Mouse (Mus musculus) Patski (cell line): Measurements from ENCODE around the gene Krt80. TPM values are rescaled to one million over a fixed set of nuclear protein-coding genes. Genes with fewer than 3 reads are reported as not detected.
A peak's percentile ranks its signal among the peaks of the same experiment; 100 is the strongest.

Experiments used
- ATAC-seq: fragments of 100-300 bp; one replicate; pipeline ENCODE4 v1.8.0; 2021
- CTCF ChIA-PET: fragments of 350-600 bp; sonication (Branson Sonifier 250); formaldehyde crosslinking; loops from one replicate; lab custom pipeline; 2022; ENCODE audit warnings: inconsistent platforms; lab: Charles Lee
- POLR2A ChIA-PET: fragments of 350-600 bp; sonication (Branson Sonifier 250); formaldehyde crosslinking; loops from one replicate; lab custom pipeline; 2022; ENCODE audit warnings: antibody characterized with exemption, inconsistent platforms; lab: Charles Lee
- DNase-seq: peaks from one replicate; pipeline ENCODE4 v3.0.0-alpha.2; 2011; ENCODE audit warnings: low read depth, low spot score
- H3K27me3 ChIP-seq: fragments of 371-371 bp; one replicate; pipeline ENCODE4 v1.5.1; 2021
- CTCF ChIP-seq: fragments of 100-300 bp; IDR thresholded peaks from one replicate; pipeline ENCODE4 v1.5.1; 2021
- in situ Hi-C: fragments of 300-500 bp; cut with MboI; formaldehyde crosslinking; loops from 3 replicates; pipeline ENCODE4 v1.11.1; 2018; ENCODE audit warnings: low pct_unique_long_range_greater_than_20kb, mixed read lengths
- polyA plus RNA-seq: library from polyadenylated mRNA; unstranded; gene quantifications from one replicate; pipeline ENCODE4 v1.2.3, GENCODE M21; 2021

The Krt80 gene
- polyA plus RNA-seq, 1 experiment from 2014 or later: 16.7 TPM

DNA sequence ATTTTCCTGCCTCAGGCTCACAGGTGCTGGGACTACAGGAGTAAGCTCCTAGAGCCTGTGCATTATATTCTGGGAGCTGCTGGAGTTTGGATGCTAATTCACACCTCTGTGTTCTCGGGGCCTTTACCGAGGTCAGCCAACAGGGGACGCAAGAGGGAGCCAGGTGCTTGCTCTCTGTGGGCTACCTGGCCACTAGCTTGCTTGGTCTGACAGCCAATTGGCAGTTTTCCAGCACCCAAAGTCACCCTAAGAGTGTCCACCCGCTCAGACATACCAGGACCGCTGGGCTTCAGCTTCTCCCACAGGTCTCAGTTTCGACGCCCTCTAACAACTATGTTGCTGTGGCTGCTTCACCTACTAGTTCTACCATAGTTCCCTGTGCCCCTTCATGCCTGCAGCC is 24.9 kb upstream of the Krt80 start:
- DNase-seq (no peak), ATAC-seq (no peak)
- TF ChIP-seq CTCF: no peak
- ChIA-PET CTCF (interaction anchor here (1.2 to 1.5 kb wide), 2 partner anchors 10 to 102 kb away, joined by 3 to 5 read pairs; no protein-coding TSS in a partner anchor), POLR2A (no interaction called here)
- in situ Hi-C loops: no loop called here
- no peaks in the 10 kb centered on the region for H3K27me3 ChIP-seq

DNA sequence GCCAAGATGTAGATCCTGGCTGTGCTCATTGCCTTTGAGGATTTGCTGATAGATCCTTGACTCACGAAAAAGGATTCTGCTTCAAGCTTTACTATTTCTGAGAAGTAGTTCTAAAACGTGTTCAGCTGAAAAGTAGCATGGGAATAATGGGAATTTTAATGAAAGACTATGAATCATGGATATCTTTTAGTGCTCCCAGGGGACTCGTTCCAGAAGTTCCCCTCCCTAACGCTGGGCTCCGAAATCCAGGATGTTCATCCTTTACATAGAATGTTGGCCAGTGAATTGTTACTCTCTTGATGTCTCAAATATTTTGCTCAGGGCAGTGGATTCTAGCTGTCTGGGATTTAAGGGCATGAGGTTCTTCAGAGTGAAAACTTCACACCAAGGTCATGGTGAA is 22.3 kb upstream of the Krt80 start:
- ChIA-PET CTCF (no interaction called here), POLR2A (no interaction called here)
- DNase-seq: no peak
- ATAC-seq: no peak
- H3K27me3 ChIP-seq: no peaks in the 10 kb centered on the region
- no peak for TF ChIP-seq CTCF
- in situ Hi-C loops: no loop called here

DNA sequence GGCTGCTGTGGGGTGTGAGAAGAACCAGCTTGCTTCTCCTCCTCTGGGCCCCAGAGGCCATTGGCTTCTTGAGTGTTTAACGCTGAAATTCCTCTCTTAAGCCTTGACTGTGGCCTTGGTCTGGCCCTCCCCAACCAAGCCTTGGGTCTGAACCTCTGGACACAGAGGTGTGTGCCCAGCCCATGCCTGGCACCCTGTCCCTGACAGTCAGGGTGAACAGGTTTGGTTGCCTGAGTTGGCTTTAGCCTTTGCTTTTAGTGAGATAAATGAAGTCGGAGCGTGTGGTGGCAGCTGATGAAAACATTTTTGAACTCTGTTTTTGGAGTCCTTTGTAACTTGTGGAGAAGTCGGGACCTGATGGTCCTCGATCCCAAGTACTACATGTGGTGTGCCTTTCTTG is 20.2 kb upstream of the Krt80 start:
- POLR2A ChIA-PET: no interaction called here
- no peak for DNase-seq
- ATAC-seq: no peak
- CTCF ChIA-PET: interaction anchor here (4.8 kb wide), 1 partner anchor 48 kb away, joined by 72 read pairs; no protein-coding TSS in a partner anchor
- H3K27me3 ChIP-seq: no peaks in the 10 kb centered on the region
- no peak for TF ChIP-seq CTCF
- in situ Hi-C loops: no loop called here

DNA sequence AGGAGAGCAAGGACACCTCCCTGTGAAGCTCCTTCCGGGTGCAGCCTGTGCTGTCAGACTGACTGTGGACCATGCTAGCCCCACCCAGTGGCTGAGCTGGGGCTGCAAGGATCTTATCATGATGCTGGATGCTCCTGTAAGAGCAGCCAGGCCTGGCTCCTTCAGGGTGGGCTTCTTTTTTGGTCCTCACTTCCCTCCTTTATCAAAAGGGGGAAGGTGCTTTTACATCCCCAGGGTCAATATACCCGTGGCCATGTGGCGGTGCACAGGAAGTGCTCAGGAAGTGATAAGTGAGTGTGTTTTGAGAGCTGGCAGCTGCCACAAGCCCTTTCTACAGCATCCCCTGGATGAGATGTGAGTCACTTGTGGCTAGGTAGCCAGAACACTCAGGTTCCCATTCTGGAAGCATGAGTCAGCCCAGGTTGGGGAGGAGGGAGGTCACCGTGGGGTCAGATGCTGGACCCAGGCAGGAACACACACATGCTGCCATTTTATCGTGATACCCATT is 18.1 kb upstream of the Krt80 start:
- CTCF ChIA-PET: interaction anchor here (0.9 to 4.8 kb wide), 12 partner anchors 10 to 109 kb away, joined by 3 to 72 read pairs (median 5); no protein-coding TSS in a partner anchor
- DNase-seq (no peak), ATAC-seq (peak; percentile 51)
- POLR2A ChIA-PET: interaction anchor here (1.4 to 1.8 kb wide), 2 partner anchors 46 to 51 kb away, joined by 3 to 7 read pairs; no protein-coding TSS in a partner anchor
- in situ Hi-C loops: loop anchor here (5.0 kb wide), 1 partner anchor 46 kb away; no protein-coding TSS in a partner anchor
- H3K27me3 ChIP-seq: no peaks in the 10 kb centered on the region
- no peak for TF ChIP-seq CTCF

DNA sequence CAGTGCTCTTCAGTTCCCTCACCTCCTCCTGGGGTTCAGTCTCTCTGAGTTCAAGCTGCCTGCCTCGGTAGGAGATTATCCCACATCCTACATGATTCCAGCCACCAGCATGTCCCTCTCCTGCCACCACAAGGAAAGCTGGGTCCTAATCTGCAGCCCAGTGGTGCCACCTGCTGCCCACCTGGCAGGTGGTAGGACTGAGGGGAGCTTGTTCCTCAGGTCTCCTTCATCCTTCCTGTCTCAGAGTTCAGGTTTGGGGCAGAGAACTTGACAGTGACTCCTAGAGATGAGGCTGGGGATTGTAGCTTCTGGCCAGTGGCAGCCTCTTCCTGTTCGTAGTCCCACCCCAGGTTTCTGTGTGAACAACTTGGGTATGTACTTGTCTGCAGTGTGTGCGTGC is 17.2 kb upstream of the Krt80 start:
- POLR2A ChIA-PET: interaction anchor here (0.6 to 1.8 kb wide), 4 partner anchors 9 to 1026 kb away, joined by 3 to 7 read pairs (median 6); no protein-coding TSS in a partner anchor
- DNase-seq (no peak), ATAC-seq (no peak)
- CTCF ChIA-PET: interaction anchor here (0.7 to 4.8 kb wide), 16 partner anchors 11 to 109 kb away, joined by 3 to 72 read pairs (median 4); no protein-coding TSS in a partner anchor
- TF ChIP-seq CTCF: no peak
- in situ Hi-C loops: loop anchor here (5.0 kb wide), 1 partner anchor 45 kb away; no protein-coding TSS in a partner anchor
- no peaks in the 10 kb centered on the region for H3K27me3 ChIP-seq

DNA sequence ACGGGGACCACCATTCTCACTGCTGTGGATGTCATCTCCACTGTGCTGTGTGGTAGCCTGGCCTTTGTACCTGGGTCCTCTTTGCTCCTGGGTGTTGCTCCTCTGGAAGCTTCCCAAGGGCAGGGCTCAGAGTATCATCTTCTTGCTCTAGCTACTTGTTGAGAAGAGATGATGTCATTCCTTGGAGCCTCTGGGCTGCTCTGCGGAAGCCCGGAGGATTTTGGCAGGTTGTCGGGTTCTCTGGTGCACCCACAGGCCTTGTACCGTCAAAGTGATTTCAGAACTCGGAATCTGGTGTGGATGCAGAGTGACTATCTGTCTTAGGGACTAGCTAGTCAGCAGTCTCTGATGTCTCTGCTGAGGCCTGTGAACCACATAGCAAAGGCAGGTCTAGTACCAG is 15.1 kb upstream of the Krt80 start:
- TF ChIP-seq CTCF: no peak
- ATAC-seq (no peak), DNase-seq (no peak)
- no peaks in the 10 kb centered on the region for H3K27me3 ChIP-seq
- POLR2A ChIA-PET: no interaction called here
- in situ Hi-C loops: loop anchor here (5.0 kb wide), 1 partner anchor 43 kb away; no protein-coding TSS in a partner anchor
- CTCF ChIA-PET: interaction anchor here (0.8 kb wide), 1 partner anchor 43 kb away, joined by 5 read pairs; no protein-coding TSS in a partner anchor

DNA sequence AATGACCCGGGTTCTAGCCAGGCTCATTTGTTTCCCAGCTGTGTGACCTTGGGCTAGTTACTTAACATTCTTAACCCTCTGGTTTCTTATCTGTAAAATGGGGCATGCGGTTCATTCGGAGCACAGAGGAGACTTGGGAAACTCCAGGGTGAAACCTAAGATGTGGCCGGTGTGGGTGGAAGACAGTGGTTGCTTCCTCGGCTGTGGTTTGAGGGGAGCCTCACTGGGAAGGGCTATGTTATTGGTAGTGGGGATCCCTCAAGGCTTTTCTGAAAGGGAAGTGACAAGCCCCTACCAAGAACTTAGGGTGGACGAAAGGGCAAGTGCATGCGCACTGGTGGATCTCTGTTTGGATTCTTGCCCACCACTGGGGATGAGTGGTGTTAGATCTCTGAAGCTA is 14.6 kb upstream of the Krt80 start:
- in situ Hi-C loops: loop anchor here (5.0 kb wide), 1 partner anchor 42 kb away; no protein-coding TSS in a partner anchor
- CTCF ChIA-PET: interaction anchor here (0.8 kb wide), 1 partner anchor 43 kb away, joined by 5 read pairs; no protein-coding TSS in a partner anchor
- POLR2A ChIA-PET: no interaction called here
- no peaks in the 10 kb centered on the region for H3K27me3 ChIP-seq
- no peak for DNase-seq
- no peak for ATAC-seq
- no peak for TF ChIP-seq CTCF

DNA sequence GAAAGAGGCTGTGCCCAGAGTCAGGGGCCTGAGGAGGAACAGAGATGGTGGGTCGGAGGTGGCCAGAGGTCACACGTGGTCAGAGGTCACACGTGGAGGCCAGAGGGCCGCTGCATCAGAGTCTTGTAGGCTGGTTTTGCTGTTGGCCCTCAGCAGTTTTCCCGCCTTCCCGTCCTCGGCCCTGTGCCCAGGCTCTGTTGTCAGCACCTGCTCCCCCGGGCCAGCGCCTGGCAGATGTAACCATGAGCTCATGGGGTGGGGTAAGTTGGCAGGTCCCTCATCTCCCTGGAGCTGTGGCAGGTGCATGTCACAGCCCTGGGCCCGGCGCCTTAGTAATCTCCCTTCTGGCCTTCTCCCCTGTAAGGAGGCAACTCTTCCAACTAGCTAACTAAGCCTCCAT is 12.8 kb upstream of the Krt80 start:
- ChIA-PET POLR2A (no interaction called here), CTCF (interaction anchor here (1.2 kb wide), 1 partner anchor 14 kb away, joined by 3 read pairs; no protein-coding TSS in a partner anchor)
- H3K27me3 ChIP-seq: no peaks in the 10 kb centered on the region
- ATAC-seq (no peak), DNase-seq (no peak)
- no peak for TF ChIP-seq CTCF
- in situ Hi-C loops: no loop called here

DNA sequence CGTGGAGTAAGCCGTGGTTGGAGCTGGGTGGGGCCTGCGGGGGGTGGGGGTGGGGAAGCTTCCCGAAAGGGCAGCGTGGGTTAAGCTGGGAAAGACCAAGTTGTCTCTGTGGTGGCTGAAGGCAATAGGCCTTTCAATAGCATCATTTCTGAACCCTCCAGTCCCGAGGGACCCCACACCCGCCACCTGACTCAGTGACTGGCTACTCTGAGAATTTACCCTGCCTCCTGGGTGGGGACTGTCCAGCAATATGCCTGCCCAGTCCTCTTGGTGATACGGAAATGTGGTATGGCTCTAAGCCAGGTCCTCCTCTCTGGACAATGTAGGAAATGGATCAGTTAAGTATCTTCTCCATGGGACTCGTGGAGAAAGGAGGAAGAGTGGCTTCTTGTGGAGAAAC is 11.8 kb upstream of the Krt80 start:
- ChIA-PET CTCF (interaction anchor here (1.2 to 1.4 kb wide), 2 partner anchors 12 to 40 kb away, joined by 3 to 4 read pairs; no protein-coding TSS in a partner anchor), POLR2A (no interaction called here)
- H3K27me3 ChIP-seq: no peaks in the 10 kb centered on the region
- TF ChIP-seq CTCF: no peak
- DNase-seq: no peak
- in situ Hi-C loops: no loop called here
- ATAC-seq: no peak

DNA sequence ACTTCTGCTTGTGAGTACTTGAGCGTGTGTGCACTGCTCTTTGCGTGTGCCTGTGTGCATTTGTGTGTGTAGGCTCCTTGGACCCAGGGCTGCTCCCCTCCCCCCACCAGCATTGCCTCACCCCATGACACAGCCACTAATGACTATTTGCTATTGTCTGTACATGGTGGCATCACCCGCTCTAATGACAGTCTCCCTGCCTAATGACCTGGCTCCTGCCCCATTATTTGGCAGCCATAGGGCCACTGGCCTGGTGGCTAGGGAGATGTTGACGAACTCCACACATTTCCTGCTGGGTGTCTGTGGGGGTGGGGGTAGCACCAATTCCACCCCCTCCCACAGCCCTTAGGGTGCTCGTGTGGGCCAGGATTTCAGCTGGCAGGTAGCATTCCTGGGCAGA is 8.7 kb upstream of the Krt80 start:
- POLR2A ChIA-PET: no interaction called here
- DNase-seq: no peak
- CTCF ChIA-PET: interaction anchor here (1.0 kb wide), 2 partner anchors 36 to 52 kb away, joined by 3 read pairs; no protein-coding TSS in a partner anchor
- no peaks in the 10 kb centered on the region for H3K27me3 ChIP-seq
- no peak for TF ChIP-seq CTCF
- in situ Hi-C loops: no loop called here
- ATAC-seq: no peak

DNA sequence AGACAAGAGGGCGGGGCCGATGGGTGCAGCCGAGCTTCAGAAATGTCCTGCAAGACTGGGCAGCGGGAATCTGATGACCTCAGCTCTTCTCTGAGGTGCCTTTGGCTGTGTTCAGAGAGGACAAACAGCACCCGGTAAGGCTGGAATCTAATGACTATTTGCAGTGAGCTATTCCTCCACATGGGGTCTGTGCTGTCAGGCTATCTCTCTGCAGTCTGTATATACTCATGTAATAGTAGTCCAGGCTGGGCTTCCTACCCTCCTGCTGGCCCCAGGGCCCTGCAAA is 6.8 kb upstream of the Krt80 start:
- DNase-seq (no peak), ATAC-seq (peak; percentile 74)
- no peak for TF ChIP-seq CTCF
- in situ Hi-C loops: no loop called here
- POLR2A ChIA-PET: interaction anchor here (1.2 kb wide), 1 partner anchor 34 kb away, joined by 3 read pairs; no protein-coding TSS in a partner anchor
- CTCF ChIA-PET: interaction anchor here (0.7 to 3.8 kb wide), 5 partner anchors 10 to 607 kb away, joined by 3 to 19 read pairs (median 7); no protein-coding TSS in a partner anchor
- H3K27me3 ChIP-seq: no peaks in the 10 kb centered on the region
